Mouse (Mus musculus) bone marrow macrophage, adult 2 months (primary cell): ENCODE data around the gene Dnajb7.

Experiments used
- CTCF ChIP-seq: IDR thresholded peaks from 2 replicates; pipeline ENCODE4 v1.5.1; 2012; ENCODE audit warnings: low read depth, mild to moderate bottlenecking, low read length, moderate library complexity
- POLR2A ChIP-seq: IDR thresholded peaks from 2 replicates; pipeline ENCODE4 v1.6.1; 2012; ENCODE audit warnings: mild to moderate bottlenecking, low read depth, low read length, borderline replicate concordance

- TF ChIP-seq CTCF = no peak
- TF ChIP-seq POLR2A = no peak
Observed at GRCm38 (mm10) chr15:81370356-81370755, 37.7 kb downstream of the Dnajb7 start.
